Mouse (Mus musculus) megakaryocyte progenitor cell, adult 5-6 weeks (primary cell): ENCODE data around the gene Tut7. TPM values are rescaled to one million over a fixed set of nuclear protein-coding genes. Genes with fewer than 3 reads are reported as not detected.
"Not testable (repeated sequence)": the region's sequence is repeated elsewhere in the genome, so short reads cannot be mapped to it uniquely, and the experiment has no call there.

Experiments
- ATAC-seq: replicated peaks from 2 replicates; pipeline ENCODE4 v1.8.0; 2016; ENCODE audit warnings: mild to moderate bottlenecking, moderate TSS enrichment, inconsistent platforms; ENCODE audit not compliant: poor library complexity
- total RNA-seq, 2 experiments: library from RNA; stranded (forward) in 1 of 2; stranded (reverse) in 1 of 2; fragments of 157-497, 149-512 nt in 1 of 2; fragments of 200-1000 nt in 1 of 2; gene quantifications; 2 replicates each; pipeline versions ENCODE4 v1.2.3 to v1.2.4; 2015 to 2017

Tut7 gene
- total RNA-seq, 2 experiments from 2014 or later = 65.0 to 73.9 TPM

- peak; percentile 67 for ATAC-seq
Observed at GRCm38 (mm10) chr13:59834786-59835452, 12.0 kb upstream of the Tut7 start.

GRCm38 (mm10) chr13:59832871-59833270, 9.9 kb upstream of the Tut7 start:
- no peak for ATAC-seq

GRCm38 (mm10) chr13:59832454-59832853, 9.5 kb upstream of the Tut7 start:
- no peak for ATAC-seq

GRCm38 (mm10) chr13:59825966-59826365, 3.0 kb upstream of the Tut7 start:
- no peak for ATAC-seq

- ATAC-seq = no peak; the same call in 1 of the 2 replicates
Observed at GRCm38 (mm10) chr13:59820836-59821235, 2.1 kb downstream of the Tut7 start.

GRCm38 (mm10) chr13:59820114-59820513, 2.8 kb downstream of the Tut7 start:
- ATAC-seq = no peak

GRCm38 (mm10) chr13:59817352-59817751, 5.6 kb downstream of the Tut7 start:
- no peak for ATAC-seq

- peak; percentile 80 for ATAC-seq
Observed at GRCm38 (mm10) chr13:59814109-59814591, 8.8 kb downstream of the Tut7 start.

- no peak for ATAC-seq
Observed at GRCm38 (mm10) chr13:59811581-59811980, 11.4 kb downstream of the Tut7 start.

- no peak for ATAC-seq
Observed at GRCm38 (mm10) chr13:59801000-59801399, 21.9 kb downstream of the Tut7 start.

GRCm38 (mm10) chr13:59800077-59800476, 22.9 kb downstream of the Tut7 start:
- ATAC-seq = no peak

GRCm38 (mm10) chr13:59798306-59798705, 24.6 kb downstream of the Tut7 start:
- ATAC-seq = no peak

GRCm38 (mm10) chr13:59796466-59796848, 26.5 kb downstream of the Tut7 start:
- ATAC-seq = no peak

- ATAC-seq = peak; percentile 86
Observed at GRCm38 (mm10) chr13:59795807-59796465, 27.0 kb downstream of the Tut7 start.

GRCm38 (mm10) chr13:59794786-59795185, 28.2 kb downstream of the Tut7 start:
- no peak for ATAC-seq

- no peak for ATAC-seq
Observed at GRCm38 (mm10) chr13:59782145-59782544, 40.8 kb downstream of the Tut7 start, which contains the start of gene Gm49354. Gm49354 (minus strand) TSS chr13:59782245.

GRCm38 (mm10) chr13:59779744-59780264, 43.1 kb downstream of the Tut7 start:
- ATAC-seq = not testable (repeated sequence)

- ATAC-seq = peak; percentile 71
Observed at GRCm38 (mm10) chr13:59779213-59779612, 43.7 kb downstream of the Tut7 start.

GRCm38 (mm10) chr13:59775168-59775567, 47.8 kb downstream of the Tut7 start:
- no peak for ATAC-seq

GRCm38 (mm10) chr13:59771257-59771656, 51.7 kb downstream of the Tut7 start:
- peak; percentile 52 for ATAC-seq

- no peak for ATAC-seq
Observed at GRCm38 (mm10) chr13:59770847-59771246, 52.1 kb downstream of the Tut7 start.

- peak; percentile 64 for ATAC-seq
Observed at GRCm38 (mm10) chr13:59770164-59770562, 52.8 kb downstream of the Tut7 start.
